Mouse (Mus musculus): ENCODE measurements around the gene Sec14l2. TPM values are rescaled to one million over a fixed set of nuclear protein-coding genes. Genes with fewer than 3 reads are reported as not detected.
"Not testable (repeated sequence)": the region's sequence is repeated elsewhere in the genome, so short reads cannot be mapped to it uniquely, and the experiment has no call there.

The Sec14l2 gene
- polyA plus RNA-seq, 1 experiment = 32.2 TPM

GRCm38 (mm10) chr11:4122226-4122625, 989 bp downstream of the Sec14l2 start:
- WGBS = 82% methylated on average over 5 of the region's 5 CpGs
- H3K4me3 ChIP-seq (replicated peaks; ENCODE audit: insufficient read depth, low read depth, low read length) = no peak overlapping the region
- DNase-seq = no peak
- no peak for TF ChIP-seq CTCF (IDR thresholded peaks at IDR 0.05; ENCODE audit: borderline replicate concordance, insufficient read depth, low read depth, low read length)
- H3K27ac ChIP-seq (ENCODE audit: insufficient read depth, low read length) = no peak overlapping the region
- peaks cover 4% of the 10 kb centered on the region; the same call in 1 of the 2 replicates for H3K4me1 ChIP-seq (ENCODE audit: control insufficient read depth, insufficient read depth, low read length)
- H3K27me3 ChIP-seq (ENCODE audit: control insufficient read depth, insufficient read depth, low read length) = no peaks in the 10 kb centered on the region

- H3K27me3 ChIP-seq (ENCODE audit: control insufficient read depth, insufficient read depth, low read length) = no peaks in the 10 kb centered on the region
- no peak for DNase-seq
- 64% methylated on average over 3 of the region's 3 CpGs for WGBS
- no peak overlapping the region for H3K27ac ChIP-seq (ENCODE audit: insufficient read depth, low read length)
- no peak overlapping the region for H3K4me3 ChIP-seq (replicated peaks; ENCODE audit: insufficient read depth, low read depth, low read length)
- H3K4me1 ChIP-seq (ENCODE audit: control insufficient read depth, insufficient read depth, low read length) = peaks cover 6% of the 10 kb centered on the region; the same call in 1 of the 2 replicates
- no peak for TF ChIP-seq POLR2A (IDR thresholded peaks at IDR 0.05; ENCODE audit: borderline replicate concordance, insufficient read depth, low read length)
- no peak for TF ChIP-seq CTCF (IDR thresholded peaks at IDR 0.05; ENCODE audit: borderline replicate concordance, insufficient read depth, low read depth, low read length)
Measured at GRCm38 (mm10) chr11:4121691-4122090, 1.5 kb downstream of the Sec14l2 start.

- 73% methylated on average over 5 of the region's 5 CpGs for WGBS
- no peak for TF ChIP-seq CTCF (IDR thresholded peaks at IDR 0.05; ENCODE audit: borderline replicate concordance, insufficient read depth, low read depth, low read length)
- TF ChIP-seq POLR2A (IDR thresholded peaks at IDR 0.05; ENCODE audit: borderline replicate concordance, insufficient read depth, low read length) = no peak
- peaks cover 8% of the 10 kb centered on the region; the same call in 1 of the 2 replicates for H3K4me1 ChIP-seq (ENCODE audit: control insufficient read depth, insufficient read depth, low read length)
- no peaks in the 10 kb centered on the region for H3K27me3 ChIP-seq (ENCODE audit: control insufficient read depth, insufficient read depth, low read length)
- no peak overlapping the region for H3K27ac ChIP-seq (ENCODE audit: insufficient read depth, low read length)
- H3K4me3 ChIP-seq (replicated peaks; ENCODE audit: insufficient read depth, low read depth, low read length) = no peak overlapping the region
- DNase-seq = no peak
Measured at GRCm38 (mm10) chr11:4119635-4120034, 3.6 kb downstream of the Sec14l2 start.

DNA sequence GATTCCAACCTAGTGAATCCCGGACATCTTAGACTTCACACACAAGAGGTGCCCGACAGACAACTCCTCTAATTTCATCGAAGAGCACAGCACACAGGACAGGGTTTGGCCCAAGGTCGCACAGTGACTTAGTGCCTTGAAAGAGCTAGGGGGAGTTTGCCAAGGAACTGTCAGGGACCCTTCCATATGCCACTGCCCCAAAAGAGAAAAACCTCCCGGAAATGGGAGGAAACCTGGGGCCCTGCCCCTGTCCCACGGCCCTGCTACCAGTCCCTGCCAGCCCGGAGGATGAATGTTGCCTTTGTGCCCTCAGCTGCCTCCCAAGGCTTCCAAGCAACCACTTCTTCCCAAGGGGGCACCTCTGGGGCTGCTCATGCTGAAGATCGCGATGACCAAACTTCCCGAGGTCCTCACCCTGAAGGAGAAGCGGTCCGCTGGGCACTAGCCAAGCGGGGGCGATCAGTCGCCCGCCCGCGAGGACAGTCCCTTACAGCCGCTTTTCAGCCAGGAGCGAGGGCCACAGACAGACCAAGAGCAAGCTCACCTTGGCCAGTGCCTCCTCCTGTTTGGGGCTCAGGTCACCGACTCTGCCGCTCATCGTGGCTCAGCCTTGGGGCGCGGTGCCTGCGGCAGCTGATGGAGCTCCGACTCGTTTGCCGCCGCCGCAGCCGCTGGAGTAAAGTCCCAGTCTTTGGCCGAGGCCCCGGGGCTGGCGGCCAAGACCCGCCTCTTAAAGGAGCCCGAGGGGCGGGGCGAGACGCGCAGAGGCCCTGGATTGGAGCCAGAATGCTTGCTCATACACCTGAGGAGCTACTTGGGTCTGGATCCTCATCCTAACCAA, 4.9 kb downstream of the Sec14l2 start:
- 1% methylated on average over 41 of the region's 41 CpGs for WGBS
- TF ChIP-seq POLR2A (IDR thresholded peaks at IDR 0.05; ENCODE audit: borderline replicate concordance, insufficient read depth, low read length) (peak; percentile 38; the same call in 1 of the 2 replicates), CTCF (IDR thresholded peaks at IDR 0.05; ENCODE audit: borderline replicate concordance, insufficient read depth, low read depth, low read length) (no peak)
- peak; percentile 81 to 83 for DNase-seq
- peak overlapping the region; percentile 18; the same call in 1 of the 2 replicates for H3K27ac ChIP-seq (ENCODE audit: insufficient read depth, low read length)
- H3K4me3 ChIP-seq (replicated peaks; ENCODE audit: insufficient read depth, low read depth, low read length) = peak overlapping the region; percentile 77
- no peaks in the 10 kb centered on the region for H3K27me3 ChIP-seq (ENCODE audit: control insufficient read depth, insufficient read depth, low read length)
- peaks cover 8% of the 10 kb centered on the region; the same call in 1 of the 2 replicates for H3K4me1 ChIP-seq (ENCODE audit: control insufficient read depth, insufficient read depth, low read length)

GRCm38 (mm10) chr11:4117372-4118071, 5.7 kb downstream of the Sec14l2 start:
- WGBS = 45% methylated on average over 3 of the region's 3 CpGs
- TF ChIP-seq POLR2A (IDR thresholded peaks at IDR 0.05; ENCODE audit: borderline replicate concordance, insufficient read depth, low read length) (no peak), CTCF (IDR thresholded peaks at IDR 0.05; ENCODE audit: borderline replicate concordance, insufficient read depth, low read depth, low read length) (no peak)
- Histone ChIP-seq H3K27ac (ENCODE audit: insufficient read depth, low read length) (no peak overlapping the region), H3K4me1 (ENCODE audit: control insufficient read depth, insufficient read depth, low read length) (peaks cover 8% of the 10 kb centered on the region; the same call in 1 of the 2 replicates), H3K27me3 (ENCODE audit: control insufficient read depth, insufficient read depth, low read length) (no peaks in the 10 kb centered on the region), H3K4me3 (replicated peaks; ENCODE audit: insufficient read depth, low read depth, low read length) (peak overlapping the region; percentile 77)
- no peak for DNase-seq

- TF ChIP-seq CTCF (IDR thresholded peaks at IDR 0.05; ENCODE audit: borderline replicate concordance, insufficient read depth, low read depth, low read length) (no peak), POLR2A (IDR thresholded peaks at IDR 0.05; ENCODE audit: borderline replicate concordance, insufficient read depth, low read length) (no peak)
- no peak for DNase-seq
- Histone ChIP-seq H3K27ac (ENCODE audit: insufficient read depth, low read length) (no peak overlapping the region), H3K27me3 (ENCODE audit: control insufficient read depth, insufficient read depth, low read length) (no peaks in the 10 kb centered on the region), H3K4me3 (replicated peaks; ENCODE audit: insufficient read depth, low read depth, low read length) (no peak overlapping the region), H3K4me1 (ENCODE audit: control insufficient read depth, insufficient read depth, low read length) (peaks cover 8% of the 10 kb centered on the region; the same call in 1 of the 2 replicates)
- 36% methylated on average over 11 of the region's 11 CpGs for WGBS
Measured at GRCm38 (mm10) chr11:4116458-4117141, 6.6 kb downstream of the Sec14l2 start.

- no peak for TF ChIP-seq CTCF (IDR thresholded peaks at IDR 0.05; ENCODE audit: borderline replicate concordance, insufficient read depth, low read depth, low read length)
- no peak for TF ChIP-seq POLR2A (IDR thresholded peaks at IDR 0.05; ENCODE audit: borderline replicate concordance, insufficient read depth, low read length)
- Histone ChIP-seq H3K4me1 (ENCODE audit: control insufficient read depth, insufficient read depth, low read length) (peaks cover 8% of the 10 kb centered on the region; the same call in 1 of the 2 replicates), H3K27me3 (ENCODE audit: control insufficient read depth, insufficient read depth, low read length) (no peaks in the 10 kb centered on the region), H3K4me3 (replicated peaks; ENCODE audit: insufficient read depth, low read depth, low read length) (no peak overlapping the region), H3K27ac (ENCODE audit: insufficient read depth, low read length) (no peak overlapping the region)
- WGBS = 80% methylated on average over 4 of the region's 4 CpGs
- DNase-seq = no peak
Measured at GRCm38 (mm10) chr11:4115407-4115806, 7.8 kb downstream of the Sec14l2 start.

DNA sequence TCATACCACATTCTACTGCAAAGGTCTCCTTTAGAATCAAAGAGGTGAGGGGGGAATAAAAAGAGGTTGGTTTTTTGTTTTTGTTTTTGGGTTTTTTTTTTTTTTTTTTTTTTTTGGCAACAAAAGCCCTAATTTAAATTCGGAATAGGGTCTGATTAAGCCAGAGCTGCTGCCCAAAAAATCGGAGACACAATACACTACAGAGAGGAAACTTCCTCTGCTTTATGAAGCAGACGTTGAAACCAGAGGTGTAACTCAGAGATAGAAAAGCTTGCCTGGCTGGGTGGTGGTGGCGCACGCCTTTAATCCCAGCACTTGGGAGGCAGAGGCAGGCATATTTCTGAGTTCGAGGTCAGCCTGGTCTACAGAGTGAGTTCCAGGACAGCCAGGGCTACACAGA, 8.7 kb downstream of the Sec14l2 start:
- H3K27me3 ChIP-seq (ENCODE audit: control insufficient read depth, insufficient read depth, low read length); DNase-seq; H3K4me3 ChIP-seq (replicated peaks; ENCODE audit: insufficient read depth, low read depth, low read length); H3K27ac ChIP-seq (ENCODE audit: insufficient read depth, low read length); H3K4me1 ChIP-seq (ENCODE audit: control insufficient read depth, insufficient read depth, low read length): not testable (repeated sequence)
- WGBS = 76% methylated on average over 6 of the region's 6 CpGs

All from cerebellum, adult 2 months (tissue).